Mouse (Mus musculus): ENCODE data around the gene Tcte2. TPM values are rescaled to one million over a fixed set of nuclear protein-coding genes. Genes with fewer than 3 reads are reported as not detected.

Gene Tcte2
- polyA plus RNA-seq, 1 experiment = 15.3 TPM

DNA sequence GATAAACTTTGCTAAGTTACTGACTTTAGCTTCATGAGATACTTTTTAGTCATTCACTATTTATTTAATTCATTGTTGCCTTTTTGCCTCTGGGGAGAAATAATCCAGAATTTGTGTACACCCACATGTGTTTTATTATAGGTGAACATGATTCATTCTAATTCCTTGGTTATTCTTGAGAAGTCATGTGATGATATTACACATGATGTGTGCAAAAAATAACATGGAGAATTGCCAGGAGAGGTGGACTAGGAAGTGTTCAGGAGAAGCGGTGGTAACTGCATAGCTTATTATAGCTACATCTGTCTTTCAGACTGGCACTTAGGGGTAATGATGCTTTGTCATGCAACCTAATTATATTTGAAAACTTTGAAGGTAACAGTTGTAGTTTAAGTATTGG, 2.2 kb upstream of the Tcte2 start:
- TF ChIP-seq POLR2A (IDR thresholded peaks at IDR 0.05; ENCODE audit: borderline replicate concordance, extremely low read depth, insufficient read depth, insufficient read length, poor library complexity, severe bottlenecking) (no peak), CTCF (IDR thresholded peaks at IDR 0.05; ENCODE audit: borderline replicate concordance, extremely low read depth, insufficient read depth, insufficient read length) (no peak)
- DNase-seq (ENCODE audit: low read depth) = no peak

DNA sequence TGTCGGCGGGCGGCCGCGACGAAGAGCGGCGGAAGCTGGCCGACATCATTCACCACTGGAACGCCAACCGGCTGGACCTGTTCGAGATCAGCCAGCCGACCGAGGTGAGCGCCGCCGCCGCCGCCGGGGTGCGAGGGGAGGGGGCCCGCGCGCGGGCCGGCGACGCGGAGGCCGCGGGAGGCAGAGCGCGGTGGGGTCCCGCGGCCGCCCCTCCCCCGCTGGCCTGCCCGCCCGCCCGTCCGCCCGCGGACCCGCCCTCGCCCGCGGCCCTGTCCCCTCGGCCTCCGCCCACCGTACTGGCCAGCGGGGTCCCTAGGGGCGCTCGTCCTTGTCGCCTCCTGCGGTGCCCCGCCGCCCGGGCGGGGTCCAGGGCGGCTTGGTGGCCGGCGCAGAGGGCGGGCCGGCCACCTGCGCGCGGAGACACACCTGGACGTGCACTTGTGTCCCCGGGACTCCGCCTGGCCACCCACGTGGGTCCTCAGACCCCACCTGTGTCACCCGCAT, 898 bp downstream of the Tcte2 start:
- TF ChIP-seq POLR2A (IDR thresholded peaks at IDR 0.05; ENCODE audit: borderline replicate concordance, extremely low read depth, insufficient read depth, insufficient read length, poor library complexity, severe bottlenecking) = no peak
- no peak for TF ChIP-seq CTCF (IDR thresholded peaks at IDR 0.05; ENCODE audit: borderline replicate concordance, extremely low read depth, insufficient read depth, insufficient read length)
- DNase-seq (ENCODE audit: low read depth) = no peak

GRCm38 (mm10) chr17:13759853-13760627, 1.6 kb downstream of the Tcte2 start, which contains the start of gene Afdn:
TSS of gene Afdn (plus strand) at chr17:13760539.
- DNase-seq (ENCODE audit: low read depth) = peak; percentile 95
- TF ChIP-seq POLR2A (IDR thresholded peaks at IDR 0.05; ENCODE audit: borderline replicate concordance, extremely low read depth, insufficient read depth, insufficient read length, poor library complexity, severe bottlenecking) (peak; percentile 99), CTCF (IDR thresholded peaks at IDR 0.05; ENCODE audit: borderline replicate concordance, extremely low read depth, insufficient read depth, insufficient read length) (no peak)

GRCm38 (mm10) chr17:13759156-13759852, 2.3 kb downstream of the Tcte2 start:
- DNase-seq (ENCODE audit: low read depth) = peak; percentile 92
- no peak for TF ChIP-seq POLR2A (IDR thresholded peaks at IDR 0.05; ENCODE audit: borderline replicate concordance, extremely low read depth, insufficient read depth, insufficient read length, poor library complexity, severe bottlenecking)
- no peak for TF ChIP-seq CTCF (IDR thresholded peaks at IDR 0.05; ENCODE audit: borderline replicate concordance, extremely low read depth, insufficient read depth, insufficient read length)

- DNase-seq (ENCODE audit: low read depth) = peak; percentile 63
- TF ChIP-seq POLR2A (IDR thresholded peaks at IDR 0.05; ENCODE audit: borderline replicate concordance, extremely low read depth, insufficient read depth, insufficient read length, poor library complexity, severe bottlenecking) (no peak), CTCF (IDR thresholded peaks at IDR 0.05; ENCODE audit: borderline replicate concordance, extremely low read depth, insufficient read depth, insufficient read length) (no peak)
Measured at GRCm38 (mm10) chr17:13758586-13758985, 3.0 kb downstream of the Tcte2 start.

DNA sequence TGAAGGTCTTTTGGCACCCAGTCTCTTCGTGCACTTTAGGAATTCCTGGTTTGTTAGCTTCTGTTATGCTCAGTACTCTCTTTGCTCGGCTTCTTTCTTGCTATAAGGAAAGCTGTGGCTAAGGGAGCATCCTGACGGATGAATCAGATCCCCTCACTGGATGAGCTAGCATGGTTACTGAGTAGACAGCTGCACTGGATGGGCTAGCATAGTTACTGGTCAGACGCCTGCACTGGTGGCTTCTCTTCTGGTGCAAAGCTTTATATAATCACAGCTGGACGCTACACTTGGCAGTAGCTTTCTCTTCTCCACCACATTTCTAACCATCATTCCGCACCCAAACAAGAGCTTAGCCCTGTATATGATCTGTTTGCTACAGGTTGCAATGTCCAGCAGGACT, 6.7 kb downstream of the Tcte2 start:
- no peak for DNase-seq (ENCODE audit: low read depth)

DNA sequence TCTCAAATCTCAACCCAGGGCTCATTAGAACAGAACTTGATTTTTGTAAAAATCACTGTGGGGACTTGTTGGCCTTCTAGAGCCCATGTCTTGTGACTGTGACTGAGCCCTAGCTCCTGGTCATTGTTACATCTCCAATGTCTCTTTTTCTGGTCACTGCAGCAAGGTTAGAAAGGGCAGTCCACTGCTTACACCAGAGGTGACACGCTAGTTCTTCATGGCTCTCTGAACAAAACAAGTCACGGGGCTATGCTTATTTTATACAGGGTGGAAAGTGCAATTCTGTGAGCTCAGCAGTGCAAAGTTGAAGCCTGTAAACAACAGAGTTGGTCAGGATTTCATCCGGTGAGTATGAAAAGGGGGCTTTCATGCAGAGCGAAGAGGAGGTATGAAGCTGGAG, 7.7 kb downstream of the Tcte2 start:
- DNase-seq (ENCODE audit: low read depth) = no peak
- no peak for TF ChIP-seq POLR2A (IDR thresholded peaks at IDR 0.05; ENCODE audit: borderline replicate concordance, extremely low read depth, insufficient read depth, insufficient read length, poor library complexity, severe bottlenecking)
- no peak for TF ChIP-seq CTCF (IDR thresholded peaks at IDR 0.05; ENCODE audit: borderline replicate concordance, extremely low read depth, insufficient read depth, insufficient read length)

More for the DNA sequence above, 6.7 kb downstream of the Tcte2 start:
- TF ChIP-seq POLR2A (IDR thresholded peaks at IDR 0.05; ENCODE audit: borderline replicate concordance, extremely low read depth, insufficient read depth, insufficient read length, poor library complexity, severe bottlenecking) (no peak), CTCF (IDR thresholded peaks at IDR 0.05; ENCODE audit: borderline replicate concordance, extremely low read depth, insufficient read depth, insufficient read length) (no peak)

DNA sequence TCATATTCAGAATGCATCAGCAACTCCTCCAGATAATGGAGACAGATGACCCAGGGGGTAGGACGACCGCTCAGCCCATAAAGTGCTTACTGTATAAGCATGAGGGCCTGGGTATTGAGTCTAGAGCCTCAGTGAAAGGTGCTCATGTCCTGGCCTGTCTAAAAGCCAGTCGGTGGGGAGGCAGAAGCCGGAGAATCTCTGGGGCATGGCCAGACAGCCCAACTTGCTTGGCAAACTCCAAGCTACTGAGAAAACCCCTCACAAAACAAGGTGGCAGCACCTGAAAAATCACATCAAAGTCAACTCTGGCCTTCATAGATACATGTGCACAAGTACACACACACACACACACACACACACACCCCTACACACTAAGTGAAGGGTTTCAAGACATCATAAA, 12.6 kb downstream of the Tcte2 start:
- no peak for DNase-seq (ENCODE audit: low read depth)
- TF ChIP-seq CTCF (IDR thresholded peaks at IDR 0.05; ENCODE audit: borderline replicate concordance, extremely low read depth, insufficient read depth, insufficient read length) (no peak), POLR2A (IDR thresholded peaks at IDR 0.05; ENCODE audit: borderline replicate concordance, extremely low read depth, insufficient read depth, insufficient read length, poor library complexity, severe bottlenecking) (no peak)

GRCm38 (mm10) chr17:13747681-13748080, 13.9 kb downstream of the Tcte2 start:
- TF ChIP-seq POLR2A (IDR thresholded peaks at IDR 0.05; ENCODE audit: borderline replicate concordance, extremely low read depth, insufficient read depth, insufficient read length, poor library complexity, severe bottlenecking) = no peak
- no peak for TF ChIP-seq CTCF (IDR thresholded peaks at IDR 0.05; ENCODE audit: borderline replicate concordance, extremely low read depth, insufficient read depth, insufficient read length)
- DNase-seq (ENCODE audit: low read depth) = no peak

GRCm38 (mm10) chr17:13746330-13746729, 15.3 kb downstream of the Tcte2 start:
- no peak for DNase-seq (ENCODE audit: low read depth)
- TF ChIP-seq CTCF (IDR thresholded peaks at IDR 0.05; ENCODE audit: borderline replicate concordance, extremely low read depth, insufficient read depth, insufficient read length) (no peak), POLR2A (IDR thresholded peaks at IDR 0.05; ENCODE audit: borderline replicate concordance, extremely low read depth, insufficient read depth, insufficient read length, poor library complexity, severe bottlenecking) (no peak)

DNA sequence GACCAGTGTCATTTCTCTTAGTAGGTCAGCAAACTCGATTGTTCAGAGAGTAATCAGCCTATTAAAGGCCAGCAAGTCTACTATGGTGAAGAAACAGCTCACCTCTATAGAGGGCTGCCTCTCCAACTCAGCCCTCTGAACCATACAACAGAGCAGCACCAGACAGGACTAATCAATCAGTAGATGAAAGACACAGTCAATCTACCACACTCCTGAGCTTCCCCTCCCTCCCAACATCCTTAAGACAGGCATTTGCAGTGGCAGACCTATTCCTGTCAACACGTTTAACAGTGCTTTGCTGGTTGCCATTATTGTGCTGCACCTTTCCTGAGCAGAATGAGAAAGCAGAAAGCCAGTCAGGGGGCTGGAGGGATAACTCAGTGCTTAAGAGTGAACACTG, 16.3 kb downstream of the Tcte2 start:
- DNase-seq (ENCODE audit: low read depth) = peak; percentile 72
- no peak for TF ChIP-seq CTCF (IDR thresholded peaks at IDR 0.05; ENCODE audit: borderline replicate concordance, extremely low read depth, insufficient read depth, insufficient read length)
- TF ChIP-seq POLR2A (IDR thresholded peaks at IDR 0.05; ENCODE audit: borderline replicate concordance, extremely low read depth, insufficient read depth, insufficient read length, poor library complexity, severe bottlenecking) = no peak

Data from brain, embryonic 14.5 days (tissue).